Mouse (Mus musculus) liver, embryonic 14.5 days (tissue): ENCODE measurements around the gene Unc13a. TPM values are rescaled to one million over a fixed set of nuclear protein-coding genes. Genes with fewer than 3 reads are reported as not detected.
A peak's percentile ranks its signal among the peaks of the same experiment; 100 is the strongest.

ENCODE experiments used
- ATAC-seq: fragments of 200-750 bp; cut with Nextera tagmentation; 2 replicates; pipeline ENCODE4 v1.8.0; 2017; ENCODE audit warnings: moderate number of reproducible peaks, mild to moderate bottlenecking, moderate library complexity; ENCODE audit not compliant: insufficient read depth
- DNase-seq, 3 experiments: peaks; one replicate each; pipeline ENCODE4 v3.0.0-alpha.2; 2012 to 2013; ENCODE audit warnings: low read depth in 3 of 3, low spot score in 3 of 3
- H3K27ac ChIP-seq: fragments of 300-500 bp; sonication (generic); 2 replicates; pipeline ENCODE4 v1.5.1; 2014; ENCODE audit warnings: moderate library complexity, mild to moderate bottlenecking, control low read depth, inconsistent platforms
- H3K27me3 ChIP-seq: fragments of 300-500 bp; sonication (generic); 2 replicates; pipeline ENCODE4 v1.6.1; 2014; ENCODE audit warnings: mild to moderate bottlenecking, low read length, moderate library complexity; ENCODE audit not compliant: control insufficient read depth, insufficient read depth
- H3K36me3 ChIP-seq: fragments of 300-500 bp; sonication (generic); replicated peaks from 2 replicates; pipeline ENCODE4 v1.6.1; 2014; ENCODE audit warnings: low read depth; ENCODE audit not compliant: control insufficient read depth, insufficient read depth
- H3K4me1 ChIP-seq, 2 experiments: fragments of 200-500 bp in 1 of 2; fragments of 300-500 bp in 1 of 2; sonication (generic) in 1 of 2; replicated peaks; 2 replicates each; pipeline ENCODE4 v1.6.1; 2012 to 2014; ENCODE audit warnings: antibody characterized with exemption in 1 of 2, inconsistent platforms in 1 of 2, low read length in 1 of 2; ENCODE audit not compliant: control insufficient read depth in 2 of 2, insufficient read depth in 2 of 2
- H3K4me2 ChIP-seq: fragments of 300-500 bp; sonication (generic); 2 replicates; pipeline ENCODE4 v1.6.1; 2014; ENCODE audit warnings: low read depth, mild to moderate bottlenecking, control low read depth, moderate library complexity
- H3K4me3 ChIP-seq, 2 experiments: fragments of 200-500 bp in 1 of 2; fragments of 300-500 bp in 1 of 2; sonication (generic) in 1 of 2; 2 replicates each; pipeline ENCODE4 v1.5.1; 2012 to 2014; ENCODE audit warnings: low read depth in 2 of 2, low read length in 2 of 2, mild to moderate bottlenecking in 2 of 2, control low read depth in 1 of 2, inconsistent platforms in 1 of 2, moderate library complexity in 1 of 2; ENCODE audit not compliant: insufficient read depth in 1 of 2
- H3K9ac ChIP-seq: fragments of 300-500 bp; sonication (generic); replicated peaks from 2 replicates; pipeline ENCODE4 v1.6.1; 2014; ENCODE audit warnings: mild to moderate bottlenecking, control low read depth, moderate library complexity
- H3K9me3 ChIP-seq: fragments of 300-500 bp; sonication (generic); 2 replicates; pipeline ENCODE4 v1.6.1; 2016; ENCODE audit warnings: low read length, mixed read lengths; ENCODE audit not compliant: control insufficient read depth
- CTCF ChIP-seq: IDR thresholded peaks from 2 replicates; pipeline ENCODE4 v1.5.1; 2016; ENCODE audit warnings: antibody characterized with exemption, low read depth, control low read depth
- EP300 ChIP-seq: IDR thresholded peaks from 2 replicates; pipeline ENCODE4 v1.6.1; 2016; ENCODE audit warnings: antibody characterized with exemption, low read depth
- WGBS: fragments of 180-500 bp; shearing (Covaris S2); extraction: QIAGEN DNeasy Blood & Tissue Kit; methylation state at CpG from one replicate; pipeline ENCODE4 v1.1.7; 2014; ENCODE audit not compliant: insufficient replicate concordance; 5-methylcytosine and 5-hydroxymethylcytosine counted together
- polyA plus RNA-seq, 2 experiments: library from polyadenylated mRNA; depleted of rRNA in 1 of 2; stranded (reverse) in 1 of 2; unstranded in 1 of 2; fragments of >200 nt; fragmentation: Nextera tagmentation in 1 of 2; extraction: Ambion mirVana in 1 of 2; gene quantifications; 2 replicates each; pipeline versions ENCODE4 v1.2.1 to v1.2.3; 2012 to 2014

Gene Unc13a
- polyA plus RNA-seq, 2 experiments, result 0.13 to 0.34 TPM

DNA sequence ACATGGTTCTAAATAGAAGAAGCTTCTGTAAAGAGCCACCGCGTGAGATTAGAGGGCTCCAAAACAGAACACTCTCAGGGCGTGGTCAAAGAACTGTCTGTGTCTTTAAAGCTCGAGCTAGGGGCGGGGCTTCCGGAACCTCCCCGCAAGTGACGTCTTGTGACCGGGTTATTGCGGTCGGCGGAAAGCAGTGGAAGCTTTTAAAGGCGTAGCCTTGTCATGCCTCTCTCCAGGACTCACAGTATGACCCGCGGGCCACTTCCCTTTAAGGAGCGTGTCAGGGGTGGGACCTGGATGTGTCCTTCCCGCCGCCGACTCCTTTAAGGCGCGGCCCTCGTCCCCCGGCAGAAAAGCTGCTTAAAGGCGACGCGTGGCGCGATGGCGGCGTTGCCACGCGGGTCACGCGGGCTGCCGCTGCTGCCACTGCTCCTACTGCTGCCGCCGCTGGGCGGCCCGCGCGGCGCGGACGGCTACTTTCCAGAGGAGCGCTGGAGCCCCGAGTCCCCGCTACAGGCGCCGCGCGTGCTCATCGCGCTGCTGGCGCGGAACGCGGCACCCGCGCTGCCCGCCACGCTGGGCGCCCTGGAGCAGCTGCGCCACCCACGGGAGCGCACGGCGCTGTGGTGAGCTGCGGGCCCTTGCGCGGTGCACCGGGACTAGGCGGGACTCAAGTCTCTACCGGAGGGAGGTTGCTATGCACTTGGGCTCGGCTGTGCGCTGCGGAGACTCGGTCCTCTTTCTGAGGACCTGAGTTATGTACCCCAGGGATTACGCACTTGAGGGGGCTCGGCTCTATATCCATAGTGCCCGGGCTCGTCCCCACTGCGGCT is 60.5 kb downstream of the Unc13a start, which contains the start of gene Colgalt1:
TSS of gene Colgalt1 (plus strand) at position 177 of the 830 bp plus-strand sequence.
- peak; percentile 99 for ATAC-seq
- under 1% methylated on average over 82 of the region's 82 CpGs for WGBS

DNA sequence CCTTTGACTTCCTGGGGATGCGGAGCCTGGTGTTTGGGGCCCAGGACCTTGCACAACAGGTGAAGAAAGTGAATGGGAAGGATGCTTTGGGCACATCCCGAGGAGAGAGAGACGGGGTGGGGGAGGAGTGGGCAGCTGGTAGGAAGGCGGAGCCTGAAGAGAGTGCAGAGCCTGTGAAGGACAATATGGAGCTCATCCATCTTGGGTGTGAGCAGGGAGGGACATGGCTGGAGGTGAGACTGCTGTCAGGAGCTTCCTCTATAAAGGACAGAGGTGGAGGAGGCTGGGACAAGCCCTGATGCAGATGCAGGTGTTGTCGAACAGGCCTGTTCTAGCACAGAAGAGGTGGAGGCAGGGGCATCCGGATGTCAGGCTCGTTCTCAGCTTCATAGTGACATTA is 67.5 kb downstream of the Unc13a start:
- H3K27me3 ChIP-seq, result peaks cover 27% of the 10 kb centered on the region
- H3K27ac ChIP-seq, result no peak overlapping the region
- WGBS, result 60% methylated on average over 7 of the region's 7 CpGs
- H3K9me3 ChIP-seq, result no peaks in the 10 kb centered on the region
- no peaks in the 10 kb centered on the region for H3K36me3 ChIP-seq
- DNase-seq (no peak), ATAC-seq (no peak)
- TF ChIP-seq CTCF (no peak), EP300 (no peak)
- H3K9ac ChIP-seq, result no peak overlapping the region
- no peaks in the 10 kb centered on the region for H3K4me1 ChIP-seq
- H3K4me3 ChIP-seq, result no peak overlapping the region
- no peak overlapping the region for H3K4me2 ChIP-seq

More for the DNA sequence above, 60.5 kb downstream of the Unc13a start, which contains the start of gene Colgalt1:
- Histone ChIP-seq H3K4me1 (peaks cover 6 to 14% of the 10 kb centered on the region in 2 experiments), H3K36me3 (peaks cover 7% of the 10 kb centered on the region), H3K27ac (peak within 1 kb of the TSS; percentile 49), H3K4me2 (peak within 1 kb of the TSS; percentile 99), H3K4me3 (peak within 1 kb of the TSS; percentile 72 to 91), H3K9ac (peak within 1 kb of the TSS; percentile 83), H3K9me3 (no peaks in the 10 kb centered on the region), H3K27me3 (no peaks in the 10 kb centered on the region)
- DNase-seq, result peak; percentile 98 to 99 (median 99)
- TF ChIP-seq EP300 (no peak), CTCF (peak; percentile 3; the same call in 1 of the 2 replicates)

DNA sequence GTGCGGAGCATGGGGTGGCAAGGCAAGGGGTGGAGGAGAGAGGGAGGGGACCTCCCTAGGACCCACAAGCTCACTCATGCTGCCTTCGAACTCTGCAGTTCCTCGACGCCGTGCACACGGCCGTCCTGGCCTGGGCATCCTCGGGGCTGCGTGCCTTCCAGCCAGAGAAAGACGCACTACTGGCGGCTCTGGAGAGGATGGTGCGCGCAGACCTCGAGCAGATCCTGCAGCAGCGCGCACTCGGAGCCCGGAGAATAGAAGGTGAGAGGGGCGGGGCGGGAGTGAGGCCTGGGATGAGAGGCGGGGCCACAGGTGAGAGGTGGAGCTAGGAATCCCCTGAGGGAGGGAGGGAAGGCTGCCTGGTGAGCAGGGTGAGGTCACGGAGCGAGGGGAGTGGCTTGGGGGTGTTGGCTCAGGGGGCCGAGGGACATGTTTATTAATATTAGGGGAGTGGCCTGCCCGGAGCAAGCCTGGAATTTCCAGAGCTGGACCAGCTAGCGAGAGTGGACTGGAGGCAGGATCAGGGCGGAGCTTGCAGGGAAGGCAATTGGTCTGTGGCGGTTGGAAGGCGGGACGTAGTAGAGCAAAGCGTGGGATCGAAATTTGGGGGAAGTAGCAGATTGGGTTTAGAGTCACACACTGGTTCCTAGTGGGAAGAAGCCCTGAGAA is 68.8 kb downstream of the Unc13a start:
- 6% methylated on average over 32 of the region's 32 CpGs for WGBS
- no peak overlapping the region for H3K27ac ChIP-seq
- H3K4me1 ChIP-seq, result no peaks in the 10 kb centered on the region

DNA sequence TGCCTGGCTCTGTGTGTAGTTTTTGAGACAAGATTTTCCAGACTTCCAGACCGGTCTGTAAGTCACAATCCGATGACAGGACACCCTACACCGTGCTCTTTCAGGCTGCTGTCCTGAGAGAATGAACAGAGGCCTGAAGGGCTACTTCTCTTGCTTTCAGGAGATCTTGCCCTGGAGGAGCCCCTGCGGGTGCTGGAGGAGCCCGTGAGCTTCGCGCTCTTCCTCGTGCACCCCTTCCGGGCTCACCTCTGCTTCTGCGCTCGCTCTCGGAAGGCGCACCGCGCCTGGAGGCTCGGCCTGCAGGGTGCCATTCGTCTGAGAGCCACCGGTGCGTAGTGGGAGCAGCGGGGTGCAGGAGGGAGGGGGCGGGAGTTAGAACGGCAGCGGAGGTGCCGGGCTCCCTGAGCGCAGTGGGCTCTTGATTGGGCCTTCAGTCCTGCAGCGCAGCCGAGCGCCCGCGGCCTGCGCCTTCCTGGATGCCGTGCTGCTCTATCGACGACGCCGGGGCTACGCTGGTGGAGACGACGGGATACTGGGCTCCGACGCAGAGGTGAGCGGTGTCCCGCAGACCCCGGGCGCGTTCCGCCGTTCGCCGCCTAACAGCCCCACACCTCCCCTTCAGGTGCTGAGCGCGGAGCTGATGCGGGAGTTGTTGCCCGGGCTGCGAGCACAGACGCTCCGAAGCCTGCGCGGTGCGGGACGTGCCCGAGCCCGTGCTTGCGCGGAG is 69.5 kb downstream of the Unc13a start:
- DNase-seq, result no peak
- Histone ChIP-seq H3K9me3 (no peaks in the 10 kb centered on the region), H3K4me1 (no peaks in the 10 kb centered on the region), H3K9ac (no peak overlapping the region), H3K4me2 (peak overlapping the region; percentile 43), H3K27me3 (peaks cover 27% of the 10 kb centered on the region), H3K36me3 (no peaks in the 10 kb centered on the region), H3K4me3 (peak overlapping the region in 1 of 2 experiments; percentile 10; a peak in 1 of 4 replicates), H3K27ac (no peak overlapping the region)
- TF ChIP-seq EP300 (no peak), CTCF (no peak)
- ATAC-seq, result no peak
- WGBS, result 5% methylated on average over 65 of the region's 65 CpGs

More for the DNA sequence above, 68.8 kb downstream of the Unc13a start:
- Histone ChIP-seq H3K4me2 (peak overlapping the region; percentile 43), H3K27me3 (peaks cover 27% of the 10 kb centered on the region), H3K4me3 (peak overlapping the region in 1 of 2 experiments; percentile 10; a peak in 1 of 4 replicates), H3K9me3 (no peaks in the 10 kb centered on the region), H3K9ac (no peak overlapping the region), H3K36me3 (no peaks in the 10 kb centered on the region)
- no peak for TF ChIP-seq CTCF
- TF ChIP-seq EP300, result no peak
- DNase-seq, result no peak
- ATAC-seq, result peak; percentile 54; the same call in 1 of the 2 replicates
